Mouse (Mus musculus): ENCODE results near the gene Arhgap28. TPM values are rescaled to one million over a fixed set of nuclear protein-coding genes. Genes with fewer than 3 reads are reported as not detected.

Arhgap28 gene
- polyA plus RNA-seq, 1 experiment from 2014 or later = 5.7 TPM

GRCm38 (mm10) chr17:67813666-67814065 is 190.3 kb downstream of the Arhgap28 start:
- no peak overlapping the region for H3K27ac ChIP-seq (replicated peaks)
- no peak overlapping the region for H3K9ac ChIP-seq (ENCODE audit: low read length)
- TF ChIP-seq CTCF (IDR thresholded peaks at IDR 0.05; ENCODE audit: low read depth) (no peak), EP300 (optimal IDR thresholded peaks at IDR 0.05) (no peak)
- H3K27me3 ChIP-seq (ENCODE audit: control insufficient read depth, insufficient read depth, low read length) = no peaks in the 10 kb centered on the region
- ATAC-seq (ENCODE audit: low FRiP score, low TSS enrichment) (no peak), DNase-seq (ENCODE audit: low spot score) (no peak)
- no peaks in the 10 kb centered on the region for H3K9me3 ChIP-seq (ENCODE audit: control insufficient read depth, low read length)
- no peak overlapping the region for H3K4me2 ChIP-seq (replicated peaks; ENCODE audit: low read depth)
- no peaks in the 10 kb centered on the region for H3K36me3 ChIP-seq (ENCODE audit: control insufficient read depth, insufficient read depth, low read length)
- H3K4me1 ChIP-seq (replicated peaks; ENCODE audit: control insufficient read depth, insufficient read depth) = no peaks in the 10 kb centered on the region
- no peak overlapping the region for H3K4me3 ChIP-seq (ENCODE audit: low read depth, low read length)
- WGBS = 95% methylated on average over 6 of the region's 6 CpGs

- Histone ChIP-seq H3K36me3 (ENCODE audit: control insufficient read depth, insufficient read depth, low read length) (no peaks in the 10 kb centered on the region), H3K27ac (replicated peaks) (no peak overlapping the region), H3K4me3 (ENCODE audit: low read depth, low read length) (no peak overlapping the region), H3K4me1 (replicated peaks; ENCODE audit: control insufficient read depth, insufficient read depth) (no peaks in the 10 kb centered on the region), H3K4me2 (replicated peaks; ENCODE audit: low read depth) (no peak overlapping the region), H3K9me3 (ENCODE audit: control insufficient read depth, low read length) (no peaks in the 10 kb centered on the region), H3K27me3 (ENCODE audit: control insufficient read depth, insufficient read depth, low read length) (no peaks in the 10 kb centered on the region), H3K9ac (ENCODE audit: low read length) (no peak overlapping the region)
- 91% methylated on average over 16 of the region's 16 CpGs for WGBS
- ATAC-seq (ENCODE audit: low FRiP score, low TSS enrichment) (no peak), DNase-seq (ENCODE audit: low spot score) (no peak)
- TF ChIP-seq EP300 (optimal IDR thresholded peaks at IDR 0.05) (no peak), CTCF (IDR thresholded peaks at IDR 0.05; ENCODE audit: low read depth) (no peak)
Measured at GRCm38 (mm10) chr17:67809171-67809570, 194.7 kb downstream of the Arhgap28 start.
